Mouse (Mus musculus) forebrain, embryonic 14.5 days (tissue): ENCODE measurements around the gene Erich4. TPM values are rescaled to one million over a fixed set of nuclear protein-coding genes. Genes with fewer than 3 reads are reported as not detected.

Experiments used
- ATAC-seq: fragments of 200-750 bp; cut with Nextera tagmentation; 2 replicates; pipeline ENCODE4 v1.8.0; 2017; ENCODE audit warnings: mild to moderate bottlenecking, moderate library complexity
- DNase-seq: peaks from one replicate; pipeline ENCODE4 v3.0.0-alpha.2; 2015; ENCODE audit warnings: low spot score
- H3K27ac ChIP-seq: fragments of 300-500 bp; sonication (generic); 2 replicates; pipeline ENCODE4 v1.5.1; 2014; ENCODE audit warnings: low read depth, mild to moderate bottlenecking, control low read depth, low read length, moderate library complexity
- H3K27me3 ChIP-seq: fragments of 300-500 bp; sonication (generic); replicated peaks from 2 replicates; pipeline ENCODE4 v1.6.1; 2014; ENCODE audit warnings: low read length, control low read depth, mixed read lengths; ENCODE audit not compliant: control insufficient read depth, insufficient read depth
- H3K36me3 ChIP-seq: fragments of 300-500 bp; sonication (generic); 2 replicates; pipeline ENCODE4 v1.6.1; 2014; ENCODE audit warnings: low read length, control low read depth; ENCODE audit not compliant: control insufficient read depth, insufficient read depth
- H3K4me1 ChIP-seq: fragments of 300-500 bp; sonication (generic); 2 replicates; pipeline ENCODE4 v1.6.1; 2014; ENCODE audit warnings: antibody characterized with exemption, low read length, control low read depth; ENCODE audit not compliant: control insufficient read depth, insufficient read depth
- H3K4me2 ChIP-seq: fragments of 300-500 bp; sonication (generic); 2 replicates; pipeline ENCODE4 v1.6.1; 2014; ENCODE audit warnings: mild to moderate bottlenecking, control low read depth, low read length
- H3K4me3 ChIP-seq: fragments of 300-500 bp; sonication (generic); 2 replicates; pipeline ENCODE4 v1.5.1; 2014; ENCODE audit warnings: low read depth, low read length, control low read depth
- H3K9ac ChIP-seq: fragments of 300-500 bp; sonication (generic); 2 replicates; pipeline ENCODE4 v1.6.1; 2014; ENCODE audit warnings: mild to moderate bottlenecking, low read length, control low read depth, moderate library complexity
- H3K9me3 ChIP-seq: fragments of 300-500 bp; sonication (generic); replicated peaks from 2 replicates; pipeline ENCODE4 v1.6.1; 2016; ENCODE audit warnings: low read length, control low read depth, mixed read lengths; ENCODE audit not compliant: control insufficient read depth
- WGBS: fragments of 180-500 bp; shearing (Covaris S2); extraction: QIAGEN DNeasy Blood & Tissue Kit; methylation state at CpG from one replicate; pipeline ENCODE4 v1.1.7; 2014; 5-methylcytosine and 5-hydroxymethylcytosine counted together
- polyA plus RNA-seq: library from polyadenylated mRNA; unstranded; fragments of >200 nt; fragmentation: Nextera tagmentation; extraction: Ambion mirVana; gene quantifications from 2 replicates; pipeline ENCODE4 v1.2.1, GENCODE M21; 2014

Erich4 gene
- polyA plus RNA-seq, 1 experiment from 2014 or later = not detected

DNA sequence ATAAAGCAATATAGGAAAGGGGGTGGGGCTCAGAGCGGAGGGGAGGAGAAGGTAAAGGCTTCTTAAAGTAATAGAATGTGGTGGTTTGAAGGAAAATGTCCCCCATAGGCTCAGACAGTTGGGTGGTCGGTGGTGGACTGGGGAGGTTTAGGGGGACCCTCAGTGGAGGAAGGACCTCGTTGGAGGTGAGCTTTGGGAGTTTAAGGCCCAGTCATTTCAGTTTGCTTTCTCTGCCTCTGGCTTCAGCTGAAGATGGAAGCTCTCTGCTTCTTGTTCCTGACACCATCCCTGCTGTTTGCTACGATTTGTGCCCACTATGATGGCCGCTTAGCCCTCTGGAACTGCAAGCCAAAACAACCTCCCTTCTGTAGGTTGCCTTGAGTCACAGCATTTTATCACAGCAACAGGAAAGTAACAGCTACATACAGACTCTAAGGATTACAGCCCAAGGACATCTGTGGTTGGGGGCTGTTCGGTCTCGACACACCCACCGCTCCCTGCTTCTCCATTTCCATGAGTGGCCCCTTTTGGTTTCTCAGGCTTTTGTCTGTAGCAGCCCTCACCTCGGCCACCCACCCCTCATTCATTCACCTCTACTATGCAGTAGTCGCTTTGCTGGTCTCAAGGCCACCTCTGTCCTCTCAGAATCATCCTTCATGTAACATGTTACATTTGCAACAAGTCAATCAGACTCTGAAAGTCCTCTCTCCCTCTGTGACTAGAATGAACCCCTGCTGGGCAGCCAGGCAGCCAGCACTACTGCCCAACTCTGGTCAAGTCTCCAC, 1.9 kb upstream of the Erich4 start:
- Histone ChIP-seq H3K27me3 (no peaks in the 10 kb centered on the region), H3K4me1 (no peaks in the 10 kb centered on the region; the same call in 1 of the 2 replicates), H3K4me3 (no peak overlapping the region), H3K36me3 (peaks cover 10% of the 10 kb centered on the region; the same call in 1 of the 2 replicates), H3K9ac (no peak overlapping the region), H3K9me3 (no peaks in the 10 kb centered on the region), H3K27ac (no peak overlapping the region), H3K4me2 (no peak overlapping the region)
- no peak for ATAC-seq
- WGBS = 78% methylated on average over 10 of the region's 10 CpGs
- no peak for DNase-seq

DNA sequence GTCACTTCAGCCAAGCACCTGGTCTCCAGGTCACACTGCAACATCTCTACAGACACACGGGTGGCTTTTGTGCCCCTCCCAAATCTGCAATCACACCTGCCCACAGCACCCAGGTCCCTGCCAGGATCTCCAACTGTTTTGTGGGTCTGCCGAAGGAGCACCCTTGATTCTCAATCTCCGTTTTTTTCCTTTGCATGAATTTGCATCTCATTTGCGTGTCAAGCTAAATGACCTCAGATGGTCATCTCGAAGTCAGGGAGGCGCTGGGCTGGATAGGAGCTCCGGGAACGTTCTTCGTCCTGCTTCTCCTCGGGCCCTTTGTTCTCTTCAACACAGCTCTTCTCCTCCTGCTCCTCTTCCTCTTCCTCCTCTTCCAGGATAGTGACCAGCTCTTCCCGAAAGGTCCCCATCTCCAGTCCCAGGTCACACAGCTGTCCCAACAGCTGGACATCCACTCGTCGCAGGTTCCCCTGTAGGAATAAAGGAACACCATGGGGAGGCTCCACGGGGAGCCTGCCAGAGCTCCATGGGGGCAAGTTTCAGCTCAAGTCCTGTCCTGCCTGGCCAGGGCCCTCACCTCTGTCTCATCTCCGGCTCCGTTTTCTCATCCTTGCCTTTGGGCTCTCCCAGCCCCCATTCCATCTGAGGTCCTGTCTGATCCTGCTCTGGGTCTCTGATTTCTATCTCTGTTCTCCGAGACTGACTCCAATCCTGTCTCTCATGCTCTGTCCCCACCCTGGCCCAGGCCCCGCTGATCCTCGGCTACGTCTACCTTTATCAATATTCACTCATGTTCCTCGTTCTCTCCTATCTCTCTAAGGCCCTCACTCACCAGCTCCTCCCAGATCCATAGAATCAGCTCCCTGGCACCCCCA, 624 bp downstream of the Erich4 start:
- WGBS = 76% methylated on average over 21 of the region's 21 CpGs
- no peak for DNase-seq

DNA sequence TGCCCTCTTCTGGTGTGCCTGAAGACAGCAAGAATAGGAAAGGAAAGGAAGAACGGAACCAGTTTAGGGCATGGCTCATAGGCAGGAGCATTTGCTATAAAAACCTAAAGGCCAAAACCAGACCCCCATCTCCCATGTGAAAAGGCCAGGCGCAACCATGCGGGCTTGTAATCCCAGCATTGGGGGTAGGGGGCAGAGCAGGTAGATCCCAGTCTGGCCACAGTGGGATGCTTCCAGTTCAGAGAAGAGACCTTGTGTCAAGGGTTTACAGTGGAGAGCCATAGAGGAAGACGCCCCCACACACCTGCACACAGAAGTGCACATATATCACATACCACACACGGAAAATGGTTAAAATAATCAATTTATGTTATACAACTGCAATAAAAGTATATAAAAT, 1.6 kb downstream of the Erich4 start:
- Histone ChIP-seq H3K36me3 (no peaks in the 10 kb centered on the region), H3K4me3 (no peak overlapping the region), H3K27me3 (no peaks in the 10 kb centered on the region), H3K27ac (no peak overlapping the region), H3K4me2 (no peak overlapping the region), H3K9me3 (no peaks in the 10 kb centered on the region), H3K4me1 (no peaks in the 10 kb centered on the region), H3K9ac (no peak overlapping the region)
- DNase-seq (no peak), ATAC-seq (no peak)
- WGBS = 93% methylated on average over 5 of the region's 5 CpGs

More for the DNA sequence above, 624 bp downstream of the Erich4 start:
- Histone ChIP-seq H3K9me3 (no peaks in the 10 kb centered on the region), H3K36me3 (no peaks in the 10 kb centered on the region), H3K4me2 (no peak overlapping the region), H3K27me3 (no peaks in the 10 kb centered on the region), H3K4me3 (no peak overlapping the region), H3K9ac (no peak overlapping the region), H3K27ac (no peak overlapping the region), H3K4me1 (no peaks in the 10 kb centered on the region; the same call in 1 of the 2 replicates)
- no peak for ATAC-seq

DNA sequence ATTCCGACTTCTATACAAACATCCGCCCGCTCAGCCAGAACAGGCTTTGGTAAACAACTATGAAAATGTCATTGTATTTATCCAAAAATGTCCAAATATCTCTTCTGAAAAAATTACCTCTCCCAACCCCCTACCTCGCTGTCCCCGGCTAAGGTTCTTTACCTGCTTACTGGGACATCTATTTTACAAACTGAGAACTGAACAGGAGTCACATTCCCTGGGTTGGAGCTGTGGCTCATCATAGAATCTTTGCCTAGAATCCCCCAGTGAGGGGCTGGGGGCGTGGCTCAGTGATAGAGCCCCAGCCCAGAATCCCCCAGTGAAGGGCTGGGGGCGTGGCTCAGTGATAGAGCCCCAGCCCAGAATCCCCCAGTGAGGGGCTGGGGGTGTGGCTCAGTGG, 4.2 kb downstream of the Erich4 start:
- ATAC-seq (no peak), DNase-seq (no peak)
- Histone ChIP-seq H3K27me3 (no peaks in the 10 kb centered on the region), H3K27ac (no peak overlapping the region), H3K4me1 (no peaks in the 10 kb centered on the region), H3K9ac (no peak overlapping the region), H3K36me3 (no peaks in the 10 kb centered on the region), H3K4me3 (no peak overlapping the region), H3K4me2 (no peak overlapping the region), H3K9me3 (no peaks in the 10 kb centered on the region; the same call in 1 of the 2 replicates)
- WGBS = 39% methylated on average over 7 of the region's 7 CpGs

DNA sequence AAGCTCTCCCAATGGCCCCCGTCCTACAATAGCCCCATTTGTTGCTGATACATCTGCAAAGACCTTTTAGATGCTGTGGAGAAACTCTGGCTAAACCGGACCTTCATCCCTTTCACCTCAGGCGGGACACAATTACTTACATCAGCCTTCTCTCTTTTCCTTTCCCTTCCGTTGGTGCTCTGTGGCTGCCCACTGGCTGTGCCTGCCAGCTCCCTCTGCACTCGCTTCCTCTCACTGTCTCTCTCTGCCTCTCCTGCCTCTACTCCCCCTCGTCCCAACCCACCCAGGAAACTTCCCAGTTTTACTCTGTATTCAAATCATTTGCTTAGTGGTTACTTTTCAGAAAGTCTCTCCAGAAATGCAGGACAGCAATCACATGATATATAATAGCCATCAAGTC, 5.6 kb downstream of the Erich4 start:
- no peaks in the 10 kb centered on the region for H3K36me3 ChIP-seq
- no peak for DNase-seq
- H3K27me3 ChIP-seq = no peaks in the 10 kb centered on the region
- H3K9ac ChIP-seq = no peak overlapping the region
- H3K9me3 ChIP-seq = no peaks in the 10 kb centered on the region; the same call in 1 of the 2 replicates
- no peak overlapping the region for H3K4me2 ChIP-seq
- H3K4me1 ChIP-seq = no peaks in the 10 kb centered on the region
- 34% methylated on average over 6 of the region's 6 CpGs for WGBS
- H3K4me3 ChIP-seq = no peak overlapping the region
- no peak overlapping the region for H3K27ac ChIP-seq
- no peak for ATAC-seq

DNA sequence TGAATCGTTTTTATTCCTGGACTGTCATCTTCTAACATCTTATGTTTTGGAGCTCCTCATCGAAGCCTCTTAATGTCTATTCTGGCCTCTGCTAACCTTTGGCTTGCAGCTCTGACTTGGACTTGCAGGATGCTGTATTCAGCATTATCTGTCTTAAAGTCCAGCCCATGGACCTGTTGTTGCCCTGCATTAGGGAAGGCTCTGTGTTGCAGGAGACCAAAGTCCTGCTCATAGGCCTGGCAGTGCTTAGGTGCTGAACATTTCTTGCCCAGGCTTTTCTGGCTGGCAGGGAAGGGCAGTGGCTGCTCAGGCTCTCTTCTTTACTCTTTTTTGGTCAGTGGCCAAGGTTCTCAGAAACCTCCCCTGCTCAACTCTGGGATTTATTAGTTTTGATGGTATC, 8.5 kb downstream of the Erich4 start:
- WGBS = 85% methylated on average over 2 of the region's 2 CpGs
- H3K9ac ChIP-seq = no peak overlapping the region
- DNase-seq (no peak), ATAC-seq (no peak)
- H3K4me3 ChIP-seq = no peak overlapping the region
- no peaks in the 10 kb centered on the region for H3K4me1 ChIP-seq
- no peaks in the 10 kb centered on the region for H3K36me3 ChIP-seq
- no peaks in the 10 kb centered on the region for H3K27me3 ChIP-seq
- no peak overlapping the region for H3K4me2 ChIP-seq
- H3K9me3 ChIP-seq = no peaks in the 10 kb centered on the region; the same call in 1 of the 2 replicates
- no peak overlapping the region for H3K27ac ChIP-seq

DNA sequence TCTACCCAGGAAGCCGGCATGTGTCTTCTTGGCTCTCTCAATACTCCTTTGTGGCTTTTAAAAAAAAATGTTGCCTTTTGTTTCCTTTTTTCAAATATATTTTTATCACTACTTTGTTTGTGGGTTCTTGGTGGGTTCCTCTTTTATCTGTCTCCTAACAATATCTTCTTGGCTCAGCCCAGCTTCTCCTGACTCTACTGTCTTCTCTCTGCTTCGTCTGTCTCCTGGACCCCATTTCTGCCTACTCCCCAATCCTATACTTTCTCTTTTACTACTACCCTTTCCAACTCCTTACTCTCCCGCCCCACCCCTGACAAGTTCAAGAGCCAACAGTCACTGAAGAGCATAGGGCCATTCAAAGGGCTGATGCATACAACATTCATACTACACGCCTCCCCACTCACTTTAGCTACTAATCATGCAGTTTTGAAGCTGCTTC, 9.0 kb downstream of the Erich4 start:
- no peaks in the 10 kb centered on the region for H3K4me1 ChIP-seq
- ATAC-seq = no peak
- no peak overlapping the region for H3K27ac ChIP-seq
- H3K4me3 ChIP-seq = no peak overlapping the region
- no peaks in the 10 kb centered on the region; the same call in 1 of the 2 replicates for H3K9me3 ChIP-seq
- DNase-seq = no peak
- no peaks in the 10 kb centered on the region for H3K27me3 ChIP-seq
- 84% methylated on average over 4 of the region's 4 CpGs for WGBS
- no peak overlapping the region for H3K4me2 ChIP-seq
- H3K36me3 ChIP-seq = no peaks in the 10 kb centered on the region
- H3K9ac ChIP-seq = no peak overlapping the region

DNA sequence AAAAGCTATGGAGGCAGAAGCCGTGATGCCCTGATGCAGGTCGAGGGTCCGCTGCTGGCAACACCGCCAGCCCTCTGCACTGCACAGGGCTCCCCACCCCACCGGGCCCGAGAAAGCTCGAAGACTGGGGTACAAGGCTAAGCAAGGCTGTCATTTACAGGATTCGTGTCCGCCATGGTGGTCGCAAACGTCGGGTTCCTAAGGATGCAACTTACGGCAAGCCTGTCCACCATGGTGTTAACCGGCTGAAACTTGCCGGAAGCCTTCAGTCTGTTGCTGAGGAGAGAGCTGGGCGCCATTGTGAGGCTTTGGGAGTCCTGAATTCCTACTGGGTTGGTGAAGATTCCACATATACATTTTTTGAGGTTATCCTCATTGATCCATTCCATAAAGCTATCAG, 14.3 kb downstream of the Erich4 start:
- WGBS = 88% methylated on average over 16 of the region's 16 CpGs
- Histone ChIP-seq H3K9me3 (no peaks in the 10 kb centered on the region), H3K4me3 (no peak overlapping the region), H3K36me3 (no peaks in the 10 kb centered on the region), H3K4me2 (no peak overlapping the region), H3K9ac (no peak overlapping the region), H3K27ac (no peak overlapping the region), H3K4me1 (no peaks in the 10 kb centered on the region), H3K27me3 (no peaks in the 10 kb centered on the region)
- DNase-seq = no peak
- ATAC-seq = no peak

DNA sequence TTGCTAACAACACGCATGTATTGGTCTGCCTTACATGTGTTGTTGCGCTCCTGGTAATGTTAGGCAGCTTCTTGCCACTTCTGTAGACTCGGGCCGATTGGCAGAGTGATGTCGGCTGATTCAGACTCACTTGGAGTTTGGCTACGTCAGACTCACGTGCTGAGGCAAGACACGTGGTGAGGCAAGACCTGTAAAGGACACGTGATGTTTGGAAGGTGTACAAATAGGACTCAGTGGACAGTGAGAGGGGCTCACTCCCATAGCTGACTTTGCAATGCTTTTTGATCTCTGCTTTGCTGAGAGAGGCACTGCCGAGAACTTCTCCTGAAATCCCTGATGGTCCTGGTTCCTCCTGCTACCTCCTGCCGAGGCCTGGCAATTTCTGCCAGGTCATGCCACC, 15.0 kb downstream of the Erich4 start:
- Histone ChIP-seq H3K27ac (no peak overlapping the region), H3K9ac (no peak overlapping the region), H3K4me2 (no peak overlapping the region), H3K4me1 (no peaks in the 10 kb centered on the region), H3K27me3 (no peaks in the 10 kb centered on the region), H3K36me3 (no peaks in the 10 kb centered on the region), H3K4me3 (no peak overlapping the region), H3K9me3 (no peaks in the 10 kb centered on the region)
- ATAC-seq (no peak), DNase-seq (no peak)
- 86% methylated on average over 11 of the region's 11 CpGs for WGBS
